Mouse (Mus musculus): ENCODE data around the gene Bmp2.

DNA sequence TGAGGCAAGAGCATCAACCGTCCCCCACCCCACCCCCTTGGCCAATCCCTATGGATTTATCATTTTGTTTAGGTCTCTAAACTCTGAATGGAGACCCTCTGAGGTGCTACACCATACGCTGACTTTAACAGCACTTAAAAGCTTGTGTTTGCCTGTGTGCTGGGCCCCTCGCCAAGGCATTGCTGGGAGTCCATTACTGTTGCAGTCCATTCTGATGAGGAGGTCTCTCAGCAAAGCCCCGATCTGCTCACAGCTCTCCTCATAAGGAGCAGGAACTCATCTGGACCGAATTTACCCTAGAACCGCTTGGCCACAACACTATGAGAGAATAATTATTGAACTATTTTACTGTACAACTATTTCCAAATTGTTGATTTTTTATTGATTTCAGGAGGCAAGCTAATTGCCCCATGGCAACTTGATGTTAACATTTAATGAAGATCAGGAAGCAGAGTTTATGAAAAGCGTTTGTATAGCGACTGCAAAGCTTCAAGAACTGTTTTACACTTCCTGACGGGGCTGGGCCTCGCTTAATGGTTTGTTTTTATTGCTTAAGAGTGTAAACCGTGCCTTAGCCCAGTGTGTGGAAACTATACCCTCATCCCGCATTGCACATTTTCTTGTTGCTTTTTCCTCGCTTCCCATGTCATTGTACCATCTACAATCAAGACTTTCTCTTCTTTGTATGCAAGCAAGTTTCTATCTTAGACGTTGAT is 14.2 kb downstream of the Bmp2 start:
- TF ChIP-seq CTCF (IDR thresholded peaks at IDR 0.05; ENCODE audit: low read depth, low read length) (no peak), POLR2A (IDR thresholded peaks at IDR 0.05; ENCODE audit: extremely low read depth, insufficient read depth, low read length) (no peak)
